ENCODE assay signal across 10 mouse cellular contexts in the genomic region with DNA sequence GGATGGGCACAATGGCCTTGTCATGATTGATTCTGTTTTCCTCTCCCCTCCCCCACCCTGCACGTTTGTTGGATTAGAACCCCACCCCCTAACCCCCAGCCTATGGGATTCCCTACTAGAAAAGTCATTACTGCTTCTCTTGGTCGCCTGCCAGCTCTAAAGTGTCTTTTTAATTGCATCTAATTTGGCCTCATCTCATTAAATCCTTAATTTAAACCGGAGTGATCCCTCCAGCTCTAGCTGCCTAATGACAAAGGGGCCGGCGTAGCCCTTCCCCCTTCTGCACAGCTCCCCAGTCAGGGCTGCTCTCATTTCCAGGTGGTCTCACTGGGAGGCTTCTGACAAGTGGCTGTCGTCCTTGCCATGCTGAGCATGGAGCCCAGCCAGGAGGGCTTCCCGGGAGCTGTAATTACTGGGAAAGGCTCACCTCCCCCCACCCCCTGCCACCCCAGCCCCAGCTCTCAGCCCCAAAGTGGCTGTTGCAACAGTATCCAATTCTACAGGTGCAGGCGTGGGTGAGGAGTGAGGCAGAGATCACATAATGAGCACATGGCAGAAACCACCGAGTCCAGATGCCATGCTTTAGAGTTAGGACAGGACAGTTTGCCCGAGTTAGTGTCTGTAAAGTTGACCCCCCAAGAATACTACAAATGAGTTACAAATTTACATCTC.
A peak's percentile ranks its signal among the peaks of the same experiment; 100 is the strongest.
DNase-seq lines count a peak whose midpoint lies in the region; ATAC-seq and TF ChIP-seq lines count a peak whose summit lies in the region.
"Had no signal": no experiment of that assay in that cellular context is flagged by ENCODE, and none has a peak within 500 bp of the region (broad histone marks: within the 10 kb centered on the region; RNA-seq: fewer than 3 reads in every experiment).

No protein-coding gene starts in this region.

- H3K4me1 ChIP-seq in forebrain, embryonic 12.5 days = peaks cover 22% of the 10 kb centered on the region
- no peaks in the 10 kb centered on the region for H3K4me1 ChIP-seq in hindbrain, postnatal 0 days (ENCODE audit: insufficient read depth, low read length)
- peaks cover 21% of the 10 kb centered on the region for H3K4me1 ChIP-seq in neural tube, embryonic 15.5 days

- peak; percentile 96 for ATAC-seq in forebrain, embryonic 12.5 days (ENCODE audit: low FRiP score)
- peak; percentile 88 for ATAC-seq in hindbrain, postnatal 0 days
- peak; percentile 93 for ATAC-seq in neural tube, embryonic 15.5 days (ENCODE audit: low FRiP score)
- ATAC-seq in activated CD4-positive, CD25-positive, alpha-beta regulatory T cell, adult 4 months = no peak

- peaks cover 61% of the 10 kb centered on the region for H3K27me3 ChIP-seq in forebrain, embryonic 12.5 days
- no peaks in the 10 kb centered on the region for H3K27me3 ChIP-seq in hindbrain, postnatal 0 days (ENCODE audit: insufficient read depth, low read length)
- H3K27me3 ChIP-seq in neural tube, embryonic 15.5 days (replicated peaks) = no peaks in the 10 kb centered on the region

- no peak overlapping the region for H3K4me2 ChIP-seq in forebrain, embryonic 12.5 days
- H3K4me2 ChIP-seq in hindbrain, postnatal 0 days (ENCODE audit: low read depth, low read length) = no peak overlapping the region
- H3K4me2 ChIP-seq in neural tube, embryonic 15.5 days = no peak overlapping the region; the same call in 1 of the 2 replicates

- H3K27ac ChIP-seq in forebrain, embryonic 12.5 days = peak overlapping the region; percentile 66
- H3K27ac ChIP-seq in hindbrain, postnatal 0 days = no peak overlapping the region
- peak overlapping the region; percentile 66; the same call in 1 of the 2 replicates for H3K27ac ChIP-seq in neural tube, embryonic 15.5 days (replicated peaks)

- H3K9me3 ChIP-seq in forebrain, embryonic 12.5 days = no peaks in the 10 kb centered on the region
- no peaks in the 10 kb centered on the region for H3K9me3 ChIP-seq in hindbrain, postnatal 0 days (ENCODE audit: low read length)
- no peaks in the 10 kb centered on the region for H3K9me3 ChIP-seq in neural tube, embryonic 15.5 days (replicated peaks)

- no peak overlapping the region for H3K4me3 ChIP-seq in forebrain, embryonic 12.5 days (replicated peaks)
- no peak overlapping the region for H3K4me3 ChIP-seq in hindbrain, postnatal 0 days (ENCODE audit: low read length)
- H3K4me3 ChIP-seq in neural tube, embryonic 15.5 days (replicated peaks) = no peak overlapping the region

- no peak overlapping the region for H3K9ac ChIP-seq in forebrain, embryonic 12.5 days
- no peak overlapping the region for H3K9ac ChIP-seq in hindbrain, postnatal 0 days (replicated peaks; ENCODE audit: low read length)
- no peak overlapping the region for H3K9ac ChIP-seq in neural tube, embryonic 15.5 days (replicated peaks)

- WGBS in forebrain, embryonic 12.5 days = 3% methylated on average over 10 of the region's 10 CpGs
- 6% methylated on average over 10 of the region's 10 CpGs for WGBS in hindbrain, postnatal 0 days
- WGBS in neural tube, embryonic 15.5 days = 8% methylated on average over 10 of the region's 10 CpGs

- H3K36me3 ChIP-seq in forebrain, embryonic 12.5 days (replicated peaks) = no peaks in the 10 kb centered on the region
- no peaks in the 10 kb centered on the region for H3K36me3 ChIP-seq in hindbrain, postnatal 0 days (ENCODE audit: insufficient read depth, low read length)
- H3K36me3 ChIP-seq in neural tube, embryonic 15.5 days = no peaks in the 10 kb centered on the region

- peak; percentile 18 to 32 for DNase-seq in layer of hippocampus, postnatal 10 days (ENCODE audit: low spot score in 2 of 2)
- no peak for DNase-seq in layer of hippocampus, adult 9-11 months
- DNase-seq in hindbrain, postnatal 0 days (ENCODE audit: low spot score) = peak; percentile 78
- DNase-seq in adrenal gland, postnatal 4 days (ENCODE audit: low spot score in 2 of 2) = no peak
- DNase-seq in layer of hippocampus, adult 18-20 months (ENCODE audit: low spot score in 2 of 2) = no peak
- DNase-seq: gastrocnemius, postnatal 25 days; kidney, adult 8-10 months had no signal

- TF ChIP-seq CTCF in hindbrain, postnatal 0 days (IDR thresholded peaks at IDR 0.05; ENCODE audit: low read depth) = no peak

Comparison
In these comparisons a context has a peak if more than half of its experiments do, and no peak if none do; other contexts are left out.
1. DNase-seq: peak in layer of hippocampus, postnatal 10 days (2 of 2) and hindbrain, postnatal 0 days (single experiment); none in layer of hippocampus, adult 9-11 months (single experiment), adrenal gland, postnatal 4 days (0 of 2) and layer of hippocampus, adult 18-20 months (0 of 2).